Mouse (Mus musculus) ES-E14 (cell line): Measurements from ENCODE around the gene Dock3. TPM values are rescaled to one million over a fixed set of nuclear protein-coding genes. Genes with fewer than 3 reads are reported as not detected.
A peak's percentile ranks its signal among the peaks of the same experiment; 100 is the strongest.

ENCODE experiments used
- DNase-seq: peaks from one replicate; pipeline ENCODE4 v3.0.0-alpha.2; 2013; ENCODE audit warnings: low read depth, low spot score
- H3K27ac ChIP-seq: 2 replicates; pipeline ENCODE4 v1.5.1; 2012; ENCODE audit warnings: low read depth, mild to moderate bottlenecking, low read length, moderate library complexity, mixed read lengths; ENCODE audit not compliant: poor library complexity, insufficient read depth, severe bottlenecking
- H3K36me3 ChIP-seq: 2 replicates; pipeline ENCODE4 v1.6.1; 2012; ENCODE audit warnings: mild to moderate bottlenecking, low read length, moderate library complexity, mixed read lengths; ENCODE audit not compliant: control insufficient read depth, poor library complexity, insufficient read depth, severe bottlenecking
- H3K4me1 ChIP-seq, 2 experiments: fragments of 150-350 bp in 1 of 2; sonication (generic) in 1 of 2; 2 replicates each; pipeline ENCODE4 v1.6.1; 2012; ENCODE audit warnings: low read length in 2 of 2, mild to moderate bottlenecking in 1 of 2, mixed read lengths in 1 of 2; ENCODE audit not compliant: control insufficient read depth in 2 of 2, insufficient read depth in 2 of 2, poor library complexity in 1 of 2
- H3K4me3 ChIP-seq, 2 experiments: fragments of 150-350 bp in 1 of 2; sonication (generic) in 1 of 2; 2 replicates each; pipeline ENCODE4 v1.5.1; 2012; ENCODE audit warnings: low read length in 2 of 2, low read depth in 1 of 2, mild to moderate bottlenecking in 1 of 2, mixed read lengths in 1 of 2; ENCODE audit not compliant: insufficient read depth in 1 of 2, poor library complexity in 1 of 2, severe bottlenecking in 1 of 2
- H3K9ac ChIP-seq: 2 replicates; pipeline ENCODE4 v1.6.1; 2012; ENCODE audit warnings: low read depth, mild to moderate bottlenecking, low read length, mixed read lengths; ENCODE audit not compliant: poor library complexity, insufficient read depth, severe bottlenecking
- H3K9me3 ChIP-seq: fragments of 150-350 bp; sonication (generic); 2 replicates; pipeline ENCODE4 v1.6.1; 2012; ENCODE audit warnings: low read depth, mild to moderate bottlenecking, low read length; ENCODE audit not compliant: control insufficient read depth, insufficient read depth
- CHD2 ChIP-seq: IDR thresholded peaks from 2 replicates; pipeline ENCODE4 v1.6.1; 2014; ENCODE audit warnings: mild to moderate bottlenecking, low read depth, low read length, inconsistent platforms
- HCFC1 ChIP-seq: IDR thresholded peaks from 2 replicates; pipeline ENCODE4 v1.6.1; 2012; ENCODE audit warnings: low read length, inconsistent platforms, borderline replicate concordance; ENCODE audit not compliant: insufficient read depth
- MAFK ChIP-seq: IDR thresholded peaks from 2 replicates; pipeline ENCODE4 v1.6.1; 2014; ENCODE audit warnings: mild to moderate bottlenecking, low read depth, low read length, inconsistent platforms; ENCODE audit not compliant: insufficient read depth
- ZC3H11A ChIP-seq: IDR thresholded peaks from 2 replicates; pipeline ENCODE4 v1.6.1; 2012; ENCODE audit warnings: low read depth, mild to moderate bottlenecking, inconsistent platforms, low read length, borderline replicate concordance
- ZNF384 ChIP-seq: IDR thresholded peaks from 2 replicates; pipeline ENCODE4 v1.6.1; 2012; ENCODE audit warnings: low read depth, low read length, inconsistent platforms
- in situ Hi-C, 2 experiments: fragments of 600-800 bp; cut with MboI; formaldehyde crosslinking; loops; one replicate each; pipeline ENCODE4 v1.15.1; 2025; ENCODE audit warnings: low sequenced_read_pairs in 2 of 2, inconsistent platforms in 1 of 2; ENCODE audit not compliant: unreplicated experiment in 2 of 2
- total RNA-seq: library from RNA; depleted of rRNA; stranded (reverse); fragments of 300-350 nt; gene quantifications from 2 replicates; pipeline ENCODE4 v1.2.3, GENCODE M21; 2012

The Dock3 gene
- total RNA-seq, 1 experiment, result 3.3 TPM

- TF ChIP-seq CHD2, result no peak
- no peak for TF ChIP-seq MAFK
- TF ChIP-seq HCFC1, result no peak
- TF ChIP-seq ZC3H11A, result peak; percentile 65; the same call in 1 of the 2 replicates
- no peak for TF ChIP-seq ZNF384
- Histone ChIP-seq H3K4me3 (no peak overlapping the region), H3K4me1 (no peaks in the 10 kb centered on the region), H3K9me3 (no peaks in the 10 kb centered on the region), H3K9ac (no peak overlapping the region), H3K36me3 (no peaks in the 10 kb centered on the region), H3K27ac (no peak overlapping the region)
- peak; percentile 65 for DNase-seq
- in situ Hi-C loops, result loop anchor here in 1 of 2 experiments (10.0 kb wide), 1 partner anchor 391 kb away; the partner anchor contains the start of gene Cish
Observed at GRCm38 (mm10) chr9:106903791-106904134, 327.9 kb downstream of the Dock3 start.

- H3K4me3 ChIP-seq, result no peak overlapping the region
Observed at GRCm38 (mm10) chr9:106903099-106903790, 328.5 kb downstream of the Dock3 start.

GRCm38 (mm10) chr9:106901596-106901995 is 330.1 kb downstream of the Dock3 start:
- Histone ChIP-seq H3K36me3 (no peaks in the 10 kb centered on the region), H3K4me1 (no peaks in the 10 kb centered on the region), H3K4me3 (no peak overlapping the region), H3K27ac (no peak overlapping the region), H3K9ac (no peak overlapping the region), H3K9me3 (no peaks in the 10 kb centered on the region)
- in situ Hi-C loops, result loop anchor here in 1 of 2 experiments (10.0 kb wide), 1 partner anchor 393 kb away; the partner anchor contains the start of gene Cish
- DNase-seq, result no peak
- TF ChIP-seq ZC3H11A (no peak), CHD2 (no peak), ZNF384 (no peak), MAFK (no peak), HCFC1 (no peak)

More at GRCm38 (mm10) chr9:106903099-106903790, 328.5 kb downstream of the Dock3 start:
- Histone ChIP-seq H3K9ac (no peak overlapping the region), H3K9me3 (no peaks in the 10 kb centered on the region), H3K27ac (no peak overlapping the region), H3K36me3 (no peaks in the 10 kb centered on the region), H3K4me1 (no peaks in the 10 kb centered on the region)
- DNase-seq, result no peak
- in situ Hi-C loops, result loop anchor here in 1 of 2 experiments (10.0 kb wide), 1 partner anchor 392 kb away; the partner anchor contains the start of gene Cish
- TF ChIP-seq MAFK, result no peak
- no peak for TF ChIP-seq HCFC1
- no peak for TF ChIP-seq CHD2
- no peak for TF ChIP-seq ZC3H11A
- no peak for TF ChIP-seq ZNF384

GRCm38 (mm10) chr9:106898901-106899300 is 332.8 kb downstream of the Dock3 start:
- no peak overlapping the region for H3K4me3 ChIP-seq
- H3K4me1 ChIP-seq, result 0 out of 4 replicates have a peak, but pooled peaks cover 0 to 5% of the 10 kb centered on the region in 2 experiments
- H3K36me3 ChIP-seq, result no peaks in the 10 kb centered on the region
- DNase-seq, result no peak
- no peaks in the 10 kb centered on the region for H3K9me3 ChIP-seq
- in situ Hi-C loops, result no loop called here
- H3K27ac ChIP-seq, result no peak overlapping the region
- TF ChIP-seq ZNF384 (no peak), CHD2 (no peak), ZC3H11A (no peak), HCFC1 (no peak), MAFK (no peak)
- no peak overlapping the region for H3K9ac ChIP-seq
